Mouse (Mus musculus) gastrocnemius, adult 2 months (tissue): ENCODE measurements around the gene Rsu1. TPM values are rescaled to one million over a fixed set of nuclear protein-coding genes. Genes with fewer than 3 reads are reported as not detected.
A peak's percentile ranks its signal among the peaks of the same experiment; 100 is the strongest.

ENCODE experiments used
- DNase-seq: peaks from one replicate; pipeline ENCODE4 v3.0.0; 2022
- H3K27ac ChIP-seq: fragments of 200-600 bp; 2 replicates; pipeline ENCODE4 v1.8.1; 2022; ENCODE audit warnings: mild to moderate bottlenecking
- H3K4me3 ChIP-seq: fragments of 200-600 bp; 2 replicates; pipeline ENCODE4 v1.8.1; 2022; ENCODE audit warnings: mild to moderate bottlenecking, moderate library complexity
- CTCF ChIP-seq: fragments of 200-600 bp; IDR thresholded peaks from 2 replicates; pipeline ENCODE4 v1.8.1; 2022; ENCODE audit warnings: antibody characterized with exemption, mild to moderate bottlenecking, moderate library complexity
- intact Hi-C: fragments of 180-260 bp; cut with DNase I; formaldehyde crosslinking; loops from one replicate; pipeline ENCODE4 v1.15.1; 2025
- total RNA-seq, 2 experiments: library from RNA; stranded (reverse); gene quantifications; 2 replicates each; pipeline ENCODE4 v1.2.3; 2021

Rsu1 gene
- total RNA-seq, 2 experiments from 2014 or later, result 29.4 to 35.2 TPM

- Histone ChIP-seq H3K27ac (no peak overlapping the region), H3K4me3 (no peak overlapping the region)
- no peak for DNase-seq
- TF ChIP-seq CTCF, result no peak
- intact Hi-C loops, result no loop called here
Observed at GRCm38 (mm10) chr2:13258606-13259005, 12.6 kb downstream of the Rsu1 start.

DNA sequence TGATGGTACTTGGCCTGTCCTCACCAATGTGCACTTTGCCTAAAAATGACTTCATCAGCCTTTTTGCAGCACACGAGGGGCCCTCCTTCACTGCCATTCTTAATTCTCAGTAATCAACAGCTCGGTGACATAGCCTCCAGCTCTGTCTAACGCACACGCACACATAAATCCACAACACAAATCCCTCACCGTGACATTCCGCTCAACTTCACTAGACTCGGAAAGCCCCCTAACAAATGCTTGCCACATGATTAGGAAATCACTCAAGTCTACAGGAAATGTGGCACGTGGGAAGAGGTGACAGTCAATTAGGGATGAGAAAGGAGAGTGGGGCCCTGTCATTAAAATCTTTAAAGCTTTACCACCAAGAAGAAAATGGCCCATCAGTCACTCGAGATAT is 30.5 kb downstream of the Rsu1 start:
- DNase-seq, result no peak
- H3K27ac ChIP-seq, result no peak overlapping the region
- TF ChIP-seq CTCF, result no peak
- intact Hi-C loops, result no loop called here
- no peak overlapping the region for H3K4me3 ChIP-seq

- intact Hi-C loops, result loop anchor here (2.0 kb wide), 3 partner anchors 51 to 779 kb away; no protein-coding TSS in a partner anchor
- no peak overlapping the region for H3K27ac ChIP-seq
- peak; percentile 91 for TF ChIP-seq CTCF
- peak; percentile 30 for DNase-seq
- no peak overlapping the region for H3K4me3 ChIP-seq
Observed at GRCm38 (mm10) chr2:13237140-13237901, 33.9 kb downstream of the Rsu1 start.

GRCm38 (mm10) chr2:13235696-13236095 is 35.5 kb downstream of the Rsu1 start:
- peak; percentile 56 for DNase-seq
- intact Hi-C loops, result loop anchor here (2.0 kb wide), 3 partner anchors 49 to 777 kb away; no protein-coding TSS in a partner anchor
- no peak overlapping the region for H3K4me3 ChIP-seq
- TF ChIP-seq CTCF, result no peak
- peak overlapping the region; percentile 2; the same call in 1 of the 2 replicates for H3K27ac ChIP-seq

DNA sequence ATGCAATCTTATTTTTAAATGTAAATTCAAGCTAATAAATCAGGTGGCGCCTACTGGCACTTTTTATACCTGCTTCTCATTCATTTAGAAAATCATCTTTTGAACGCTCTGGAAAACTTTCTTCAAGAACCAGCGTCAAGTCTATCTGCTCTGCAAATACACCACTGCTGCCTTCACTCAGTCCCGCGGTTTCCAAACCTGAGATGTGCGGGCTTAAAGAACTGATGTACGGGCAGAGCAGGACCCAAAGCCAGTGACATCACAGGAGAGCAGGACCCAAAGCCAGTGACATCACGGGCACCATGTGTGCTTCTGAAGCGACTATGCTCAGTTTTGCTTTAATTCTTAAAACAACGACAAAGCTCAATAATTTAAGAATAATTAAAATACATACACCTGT is 36.4 kb downstream of the Rsu1 start:
- Histone ChIP-seq H3K27ac (no peak overlapping the region), H3K4me3 (no peak overlapping the region)
- intact Hi-C loops, result no loop called here
- DNase-seq, result no peak
- TF ChIP-seq CTCF, result no peak

GRCm38 (mm10) chr2:13233902-13234301 is 37.3 kb downstream of the Rsu1 start:
- Histone ChIP-seq H3K27ac (no peak overlapping the region), H3K4me3 (no peak overlapping the region)
- intact Hi-C loops, result no loop called here
- TF ChIP-seq CTCF, result no peak
- no peak for DNase-seq

DNA sequence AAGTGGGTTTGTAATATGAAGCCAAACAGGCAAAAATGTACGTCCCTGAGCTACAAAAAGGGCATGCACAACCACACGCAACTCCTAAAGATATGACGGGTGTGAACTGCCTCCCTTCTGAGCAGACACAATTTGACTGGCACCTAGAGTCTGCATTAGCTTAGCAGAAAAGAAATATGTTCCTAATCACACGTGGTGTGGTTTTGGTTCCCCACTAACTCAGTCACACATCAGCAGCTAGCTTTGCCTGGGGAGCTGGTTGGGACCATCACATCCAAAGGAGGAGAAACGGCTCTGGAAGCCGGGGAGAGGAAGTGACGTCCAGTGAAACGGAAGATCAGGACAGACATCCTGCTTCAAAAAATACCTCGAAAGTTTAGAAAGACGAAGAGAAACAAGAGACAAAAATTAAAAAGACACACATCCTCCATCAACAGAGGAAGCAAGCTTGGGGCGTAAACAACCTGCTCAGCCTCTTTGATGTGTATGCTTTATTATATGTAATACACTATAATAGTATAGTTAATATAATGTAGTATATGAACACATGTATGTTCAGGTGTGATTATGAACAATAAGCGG is 37.9 kb downstream of the Rsu1 start:
- no peak for TF ChIP-seq CTCF
- DNase-seq, result no peak
- H3K27ac ChIP-seq, result no peak overlapping the region
- intact Hi-C loops, result no loop called here
- H3K4me3 ChIP-seq, result no peak overlapping the region

- H3K27ac ChIP-seq, result no peak overlapping the region
- no peak for DNase-seq
Observed at GRCm38 (mm10) chr2:13232305-13232704, 38.9 kb downstream of the Rsu1 start.

DNA sequence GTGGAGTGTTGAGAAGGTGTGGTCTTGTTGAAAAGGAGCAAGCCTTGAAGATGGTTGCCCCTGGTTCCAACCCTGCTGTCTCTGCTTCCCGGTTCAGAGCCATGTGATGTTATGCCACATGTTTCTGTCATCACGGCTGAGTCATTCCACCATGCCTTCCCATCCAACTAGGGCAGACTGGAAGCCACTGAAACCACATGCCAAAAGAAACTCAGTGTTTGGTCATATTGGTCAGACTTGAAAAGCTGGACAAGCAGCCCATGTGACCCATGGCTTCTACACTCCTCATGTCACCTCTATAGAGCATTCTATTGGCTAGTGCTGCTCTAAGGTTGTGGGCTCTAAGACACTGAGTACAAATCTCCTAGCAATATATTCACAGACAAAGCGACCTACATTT is 41.5 kb downstream of the Rsu1 start:
- DNase-seq, result no peak
- no peak for TF ChIP-seq CTCF
- no peak overlapping the region for H3K4me3 ChIP-seq
- intact Hi-C loops, result no loop called here
- no peak overlapping the region for H3K27ac ChIP-seq

More at GRCm38 (mm10) chr2:13232305-13232704, 38.9 kb downstream of the Rsu1 start:
- intact Hi-C loops, result no loop called here
- TF ChIP-seq CTCF, result no peak
- H3K4me3 ChIP-seq, result no peak overlapping the region

DNA sequence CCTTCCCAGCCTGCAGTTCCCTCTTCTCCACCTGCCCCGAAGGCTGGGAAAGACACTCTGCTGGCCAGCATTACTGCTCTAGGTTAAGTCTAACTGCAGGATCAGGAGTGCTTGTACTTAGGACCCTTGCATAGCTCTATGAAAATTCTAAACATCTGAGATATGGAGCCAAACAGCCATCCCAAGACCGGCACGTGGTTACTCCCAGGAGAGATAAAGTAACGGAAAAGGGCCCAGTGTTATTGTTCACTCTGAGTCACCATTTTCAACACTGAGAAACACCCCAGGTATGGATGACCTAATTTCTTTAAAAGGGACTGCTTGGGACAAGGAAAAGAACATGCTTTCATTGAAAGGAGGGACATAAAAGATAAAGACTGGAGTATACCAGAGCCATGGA is 45.2 kb downstream of the Rsu1 start:
- DNase-seq, result no peak
- H3K4me3 ChIP-seq, result no peak overlapping the region
- intact Hi-C loops, result no loop called here
- TF ChIP-seq CTCF, result no peak
- H3K27ac ChIP-seq, result no peak overlapping the region

DNA sequence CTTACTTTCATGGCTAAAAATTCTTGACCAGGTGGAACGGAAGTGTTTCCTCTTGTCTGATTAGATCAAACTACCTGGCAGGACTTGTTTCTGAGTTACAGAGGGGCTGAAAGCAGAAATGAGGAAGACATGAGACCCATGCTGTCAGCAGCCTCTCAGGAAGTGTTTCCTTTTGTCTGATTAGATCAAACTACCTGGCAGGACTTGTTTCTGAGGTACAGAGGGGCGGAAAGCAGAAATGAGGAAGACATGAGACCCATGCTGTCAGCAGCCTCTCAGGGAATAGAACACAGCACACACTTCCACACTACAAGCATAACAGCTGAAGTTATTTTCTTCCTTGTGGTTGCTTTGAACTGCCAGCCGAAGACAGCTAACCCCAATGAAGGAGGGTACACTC is 46.7 kb downstream of the Rsu1 start:
- DNase-seq, result no peak
- intact Hi-C loops, result no loop called here

DNA sequence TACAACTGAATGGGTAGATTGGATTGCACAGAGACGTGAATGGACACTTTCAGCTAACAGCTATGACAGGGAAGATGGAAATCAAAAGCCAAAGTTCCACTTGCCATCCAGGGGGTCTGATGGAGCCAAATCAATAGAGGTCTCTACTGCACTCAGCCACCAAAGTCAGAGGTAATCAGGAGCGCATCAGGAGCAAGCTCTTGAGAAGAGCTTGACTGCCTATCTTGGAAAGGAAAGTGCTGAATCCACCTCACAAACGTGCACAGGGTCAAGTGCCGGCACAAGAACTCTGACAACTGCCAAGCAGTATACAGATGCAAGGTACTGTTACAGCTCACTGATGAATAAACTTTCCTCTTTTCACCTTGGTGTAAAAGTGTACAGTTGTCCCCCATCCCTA is 47.8 kb downstream of the Rsu1 start:
- Histone ChIP-seq H3K27ac (no peak overlapping the region), H3K4me3 (no peak overlapping the region)
- intact Hi-C loops, result no loop called here
- TF ChIP-seq CTCF, result no peak
- no peak for DNase-seq

More for the DNA sequence above, 46.7 kb downstream of the Rsu1 start:
- Histone ChIP-seq H3K4me3 (no peak overlapping the region), H3K27ac (no peak overlapping the region)
- no peak for TF ChIP-seq CTCF

GRCm38 (mm10) chr2:13220141-13220540 is 51.1 kb downstream of the Rsu1 start:
- no peak for DNase-seq
- H3K4me3 ChIP-seq, result no peak overlapping the region
- TF ChIP-seq CTCF, result no peak
- no peak overlapping the region for H3K27ac ChIP-seq
- intact Hi-C loops, result no loop called here

DNA sequence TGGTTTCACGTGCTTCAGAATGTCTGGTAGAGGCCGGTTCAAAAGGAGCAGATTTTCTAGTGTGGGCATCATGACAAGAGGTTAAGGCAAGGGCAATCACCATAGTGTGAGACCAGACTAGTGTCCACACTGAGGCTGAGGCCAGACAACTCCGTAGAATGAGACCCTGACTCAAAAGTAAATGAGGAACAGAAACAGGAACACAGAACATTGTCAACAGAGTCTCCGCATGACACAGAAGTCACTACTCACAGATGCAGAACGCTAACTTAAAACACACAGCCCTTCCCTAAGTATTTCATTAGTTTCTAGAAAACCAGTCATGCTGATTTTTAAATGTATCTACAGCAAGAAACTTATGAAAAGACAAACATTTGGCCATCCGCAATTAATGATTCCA is 53.1 kb downstream of the Rsu1 start:
- intact Hi-C loops, result no loop called here
- Histone ChIP-seq H3K27ac (no peak overlapping the region), H3K4me3 (no peak overlapping the region)
- TF ChIP-seq CTCF, result no peak
- no peak for DNase-seq
